ENCODE assay signal across 14 mouse cellular contexts in genomic region chr5:87340461-87340860, GRCm38 (mm10). TPM values are rescaled to one million over a fixed set of nuclear protein-coding genes. Genes with fewer than 3 reads are reported as not detected.
"Had no signal": no experiment of that assay in that cellular context is flagged by ENCODE, and none has a peak within 500 bp of the region (broad histone marks: within the 10 kb centered on the region; RNA-seq: fewer than 3 reads in every experiment).

No protein-coding gene starts in this region.

- DNase-seq: liver; lung, adult 2 months; lung, postnatal 36 days; thymus, adult 2 months; thymus, postnatal 25 days had no signal

- ATAC-seq: hindbrain, embryonic 16.5 days; inflammation-experienced regulatory T-cells, adult 6 months; lung, postnatal 0 days; midbrain, embryonic 15.5 days had no signal

RNA-seq across cellular contexts. Expression of gene Ugt2a3, which starts 3.5 kb away (rescaled TPM):
- total RNA-seq: layer of hippocampus, adult 2 months; left cerebral cortex, postnatal 36 days; megakaryocyte progenitor cell, adult 5-6 weeks; monocyte, adult 5-6 weeks; neutrophil, adult 5-6 weeks had no signal
